Mouse (Mus musculus): ENCODE data around the gene Coq10a.

- TF ChIP-seq POLR2A (IDR thresholded peaks at IDR 0.05; ENCODE audit: borderline replicate concordance, control insufficient read depth, low read depth, low read length) (no peak), CTCF (IDR thresholded peaks at IDR 0.05; ENCODE audit: control insufficient read depth, insufficient read depth, low read length) (no peak)
These were observed 32.8 kb upstream of the Coq10a start for GRCm38 (mm10) chr10:128401638-128402037.
